Comparison of ENCODE assay signal across 8 mouse cellular contexts in genomic region chr13:103643993-103644722, GRCm38 (mm10).
DNase-seq lines count a peak whose midpoint lies in the region; ATAC-seq and TF ChIP-seq lines count a peak whose summit lies in the region.

No protein-coding gene starts in this region.

- peaks cover 8% of the 10 kb centered on the region; the same call in 1 of the 2 replicates for H3K27me3 ChIP-seq in G1E (ENCODE audit: insufficient read depth, low read length)
- no peaks in the 10 kb centered on the region for H3K27me3 ChIP-seq in embryonic facial prominence, embryonic 13.5 days

- intact Hi-C loops in heart, postnatal 14 days (cut with DNase I), result loop anchor here (1.0 to 5.0 kb wide), 3 partner anchors 312 to 522 kb away; partner anchors contain the start of gene Mast4

- H3K36me3 ChIP-seq in G1E (replicated peaks), result no peaks in the 10 kb centered on the region
- no peaks in the 10 kb centered on the region for H3K36me3 ChIP-seq in embryonic facial prominence, embryonic 13.5 days

- 0 out of 2 replicates have a peak overlapping the region, but pooled peaks have one; percentile 11 for H3K9ac ChIP-seq in embryonic facial prominence, embryonic 13.5 days

- DNase-seq in 416B (ENCODE audit: low read depth) (peak; percentile 70), G1E (ENCODE audit: low spot score) (peak; percentile 15)
- peak; percentile 54 to 65 for DNase-seq in heart, postnatal 14 days
- DNase-seq in kidney, postnatal 36 days, result peak; percentile 71
- DNase-seq in lung, postnatal 36 days, result peak; percentile 45
- peak; percentile 10 to 14 for DNase-seq in right cerebral cortex, postnatal 36 days (ENCODE audit: low spot score in 2 of 2)
- no peak for DNase-seq in spleen, postnatal 36 days (ENCODE audit: low spot score in 2 of 2)

- H3K4me3 ChIP-seq in G1E (ENCODE audit: low read depth, low read length), result no peak overlapping the region
- H3K4me3 ChIP-seq in embryonic facial prominence, embryonic 13.5 days, result no peak overlapping the region

- 57% methylated on average over 6 of the region's 6 CpGs for WGBS in embryonic facial prominence, embryonic 13.5 days

- no peak for ATAC-seq in G1E (ENCODE audit: extremely low read depth, insufficient number of reproducible peaks, low FRiP score, poor library complexity, severe bottlenecking)
- no peak for ATAC-seq in embryonic facial prominence, embryonic 13.5 days (ENCODE audit: insufficient number of reproducible peaks, insufficient read depth, low FRiP score, low TSS enrichment, low read depth)

- H3K4me1 ChIP-seq in G1E (ENCODE audit: insufficient read depth, low read depth, low read length), result no peaks in the 10 kb centered on the region
- peaks cover 5% of the 10 kb centered on the region for H3K4me1 ChIP-seq in embryonic facial prominence, embryonic 13.5 days

- no peak overlapping the region for H3K4me2 ChIP-seq in embryonic facial prominence, embryonic 13.5 days

- no peak overlapping the region for H3K27ac ChIP-seq in embryonic facial prominence, embryonic 13.5 days

- TF ChIP-seq CTCF in G1E (IDR thresholded peaks at IDR 0.05; ENCODE audit: low read depth, low read length), result no peak

- no peaks in the 10 kb centered on the region for H3K9me3 ChIP-seq in G1E (replicated peaks)
- H3K9me3 ChIP-seq in embryonic facial prominence, embryonic 13.5 days, result no peaks in the 10 kb centered on the region

Comparison
In these comparisons a context has a peak if more than half of its experiments do, and no peak if none do; other contexts are left out.
1. DNase-seq: peak in 416B (single experiment), G1E (single experiment), heart, postnatal 14 days (2 of 2), kidney, postnatal 36 days (2 of 2), lung, postnatal 36 days (single experiment) and right cerebral cortex, postnatal 36 days (2 of 2); none in spleen, postnatal 36 days (0 of 2).